ENCODE assay signal across 12 mouse cellular contexts in genomic region chr5:103777446-103777845, GRCm38 (mm10).
DNase-seq lines count a peak whose midpoint lies in the region; ATAC-seq lines count a peak whose summit lies in the region.
"Had no signal": no experiment of that assay in that cellular context is flagged by ENCODE, and none has a peak within 500 bp of the region (broad histone marks: within the 10 kb centered on the region; RNA-seq: fewer than 3 reads in every experiment).

No protein-coding gene starts in this region.

- no peaks in the 10 kb centered on the region for H3K36me3 ChIP-seq in kidney, embryonic 15.5 days
- no peaks in the 10 kb centered on the region for H3K36me3 ChIP-seq in embryonic facial prominence, embryonic 13.5 days
- no peaks in the 10 kb centered on the region for H3K36me3 ChIP-seq in hindbrain, embryonic 15.5 days
- H3K36me3 ChIP-seq in midbrain, embryonic 13.5 days = no peaks in the 10 kb centered on the region

- peaks cover 96% of the 10 kb centered on the region for H3K4me1 ChIP-seq in kidney, embryonic 15.5 days
- peaks cover 64% of the 10 kb centered on the region for H3K4me1 ChIP-seq in embryonic facial prominence, embryonic 13.5 days
- peaks cover 51% of the 10 kb centered on the region for H3K4me1 ChIP-seq in hindbrain, embryonic 15.5 days (replicated peaks)
- H3K4me1 ChIP-seq in midbrain, embryonic 13.5 days (replicated peaks) = peaks cover 69% of the 10 kb centered on the region

- H3K9me3 ChIP-seq in kidney, embryonic 15.5 days (replicated peaks) = no peaks in the 10 kb centered on the region
- no peaks in the 10 kb centered on the region for H3K9me3 ChIP-seq in embryonic facial prominence, embryonic 13.5 days
- H3K9me3 ChIP-seq in hindbrain, embryonic 15.5 days = no peaks in the 10 kb centered on the region
- H3K9me3 ChIP-seq in midbrain, embryonic 13.5 days = no peaks in the 10 kb centered on the region
- H3K9me3 ChIP-seq: G1E had no signal

- ATAC-seq in kidney, embryonic 15.5 days (replicated peaks; ENCODE audit: low FRiP score) = no peak
- no peak for ATAC-seq in embryonic facial prominence, embryonic 13.5 days (ENCODE audit: insufficient number of reproducible peaks, insufficient read depth, low FRiP score, low TSS enrichment, low read depth)
- no peak for ATAC-seq in hindbrain, embryonic 15.5 days (ENCODE audit: low FRiP score, low read depth)
- ATAC-seq in midbrain, embryonic 13.5 days = no peak

- no peak for DNase-seq in kidney, adult 9 months
- no peak for DNase-seq in adrenal gland, postnatal 10 days
- no peak for DNase-seq in frontal cortex, postnatal 25 days (ENCODE audit: low spot score in 2 of 2)
- DNase-seq in T-cell, adult 2 months (ENCODE audit: low spot score) = no peak
- DNase-seq: right cerebral cortex, adult 18-20 months; thymus, postnatal 36 days had no signal

- no peaks in the 10 kb centered on the region for H3K27me3 ChIP-seq in kidney, embryonic 15.5 days
- no peaks in the 10 kb centered on the region for H3K27me3 ChIP-seq in embryonic facial prominence, embryonic 13.5 days
- H3K27me3 ChIP-seq in hindbrain, embryonic 15.5 days = no peaks in the 10 kb centered on the region
- H3K27me3 ChIP-seq in midbrain, embryonic 13.5 days = no peaks in the 10 kb centered on the region; the same call in 1 of the 2 replicates

- H3K4me2 ChIP-seq in kidney, embryonic 15.5 days = peak overlapping the region; percentile 56
- peak overlapping the region; percentile 59 for H3K4me2 ChIP-seq in embryonic facial prominence, embryonic 13.5 days
- peak overlapping the region; percentile 60; the same call in 1 of the 2 replicates for H3K4me2 ChIP-seq in hindbrain, embryonic 15.5 days
- H3K4me2 ChIP-seq in midbrain, embryonic 13.5 days (replicated peaks) = peak overlapping the region; percentile 56; the same call in 1 of the 2 replicates

- 41% methylated on average over 4 of the region's 4 CpGs for WGBS in kidney, embryonic 15.5 days
- 55% methylated on average over 4 of the region's 4 CpGs for WGBS in embryonic facial prominence, embryonic 13.5 days
- 42% methylated on average over 4 of the region's 4 CpGs for WGBS in hindbrain, embryonic 15.5 days
- WGBS in midbrain, embryonic 13.5 days = 50% methylated on average over 4 of the region's 4 CpGs

- no peak overlapping the region for H3K9ac ChIP-seq in kidney, embryonic 15.5 days
- H3K9ac ChIP-seq in embryonic facial prominence, embryonic 13.5 days = no peak overlapping the region
- no peak overlapping the region for H3K9ac ChIP-seq in hindbrain, embryonic 15.5 days
- no peak overlapping the region for H3K9ac ChIP-seq in midbrain, embryonic 13.5 days (replicated peaks)

- no peak overlapping the region for H3K4me3 ChIP-seq in kidney, embryonic 15.5 days (replicated peaks)
- no peak overlapping the region for H3K4me3 ChIP-seq in embryonic facial prominence, embryonic 13.5 days
- no peak overlapping the region for H3K4me3 ChIP-seq in hindbrain, embryonic 15.5 days
- H3K4me3 ChIP-seq in midbrain, embryonic 13.5 days (replicated peaks) = no peak overlapping the region

- H3K27ac ChIP-seq in kidney, embryonic 15.5 days = peak overlapping the region; percentile 95
- H3K27ac ChIP-seq in embryonic facial prominence, embryonic 13.5 days = no peak overlapping the region; the same call in 1 of the 2 replicates
- H3K27ac ChIP-seq in hindbrain, embryonic 15.5 days (replicated peaks) = peak overlapping the region; percentile 35; the same call in 1 of the 2 replicates
- H3K27ac ChIP-seq in midbrain, embryonic 13.5 days = peak overlapping the region; percentile 40; the same call in 1 of the 2 replicates
- H3K27ac ChIP-seq: macrophage had no signal
